Mouse (Mus musculus): ENCODE measurements at regions not wholly inside any gene's neighbourhood (a gene's known extent, or its start where the extent isn't known, plus 50 kb on each side); places are given as distances from the start of the nearest gene placed in this dataset.
"Not testable (repeated sequence)": the region's sequence is repeated elsewhere in the genome, so short reads cannot be mapped to it uniquely, and the experiment has no call there.

GRCm38 (mm10) chr13:85988633-85989032 lies 58.1 kb downstream of the Cox7c start:
- DNase-seq (ENCODE audit: inconsistent ontology term) = no peak

DNA sequence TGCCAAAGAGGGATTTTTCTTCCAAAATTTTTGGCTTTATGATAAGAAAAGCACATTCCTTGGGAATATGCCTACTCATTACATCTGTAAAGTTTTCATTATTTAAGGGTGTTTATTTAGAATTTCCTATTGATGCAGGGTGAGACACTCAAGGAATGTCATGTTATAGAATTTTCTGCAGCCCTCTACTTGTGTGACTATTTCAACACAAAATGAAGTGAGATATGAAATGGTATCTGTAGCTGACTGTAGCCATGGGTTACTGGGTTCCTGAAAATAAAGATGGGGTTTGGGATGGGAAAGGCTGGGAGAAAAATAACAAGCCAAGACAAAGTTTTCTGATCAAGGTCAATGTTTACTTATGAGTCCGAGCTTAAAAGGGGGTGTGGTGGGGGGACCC lies 64.6 kb downstream of the Cox7c start:
- no peak for DNase-seq (ENCODE audit: inconsistent ontology term)

- not testable (repeated sequence) for DNase-seq (ENCODE audit: inconsistent ontology term)
Measured at GRCm38 (mm10) chr13:85964005-85964404, 82.7 kb downstream of the Cox7c start.

DNA sequence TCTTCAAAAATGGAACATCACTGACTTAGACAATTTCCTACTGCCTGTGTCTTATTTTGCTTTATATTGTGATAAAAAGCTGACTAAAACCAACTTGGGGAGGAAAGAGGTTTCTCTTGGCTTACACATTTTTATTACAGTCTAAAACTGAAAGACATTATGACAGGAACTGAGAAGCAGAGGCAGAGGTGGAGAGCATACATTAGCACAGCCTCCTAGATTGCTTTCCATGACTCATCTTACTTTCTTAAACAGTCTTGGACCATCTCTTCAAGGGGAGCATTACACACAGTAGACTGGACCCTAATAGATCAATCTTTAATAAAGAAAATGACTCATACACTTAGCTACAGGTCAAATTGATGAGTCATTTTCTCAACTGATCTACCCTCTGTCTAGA lies 91.4 kb downstream of the Cox7c start:
- DNase-seq (ENCODE audit: inconsistent ontology term) = no peak

- no peak for DNase-seq (ENCODE audit: inconsistent ontology term)
Measured at GRCm38 (mm10) chr13:85952896-85953295, 93.8 kb downstream of the Cox7c start.

DNA sequence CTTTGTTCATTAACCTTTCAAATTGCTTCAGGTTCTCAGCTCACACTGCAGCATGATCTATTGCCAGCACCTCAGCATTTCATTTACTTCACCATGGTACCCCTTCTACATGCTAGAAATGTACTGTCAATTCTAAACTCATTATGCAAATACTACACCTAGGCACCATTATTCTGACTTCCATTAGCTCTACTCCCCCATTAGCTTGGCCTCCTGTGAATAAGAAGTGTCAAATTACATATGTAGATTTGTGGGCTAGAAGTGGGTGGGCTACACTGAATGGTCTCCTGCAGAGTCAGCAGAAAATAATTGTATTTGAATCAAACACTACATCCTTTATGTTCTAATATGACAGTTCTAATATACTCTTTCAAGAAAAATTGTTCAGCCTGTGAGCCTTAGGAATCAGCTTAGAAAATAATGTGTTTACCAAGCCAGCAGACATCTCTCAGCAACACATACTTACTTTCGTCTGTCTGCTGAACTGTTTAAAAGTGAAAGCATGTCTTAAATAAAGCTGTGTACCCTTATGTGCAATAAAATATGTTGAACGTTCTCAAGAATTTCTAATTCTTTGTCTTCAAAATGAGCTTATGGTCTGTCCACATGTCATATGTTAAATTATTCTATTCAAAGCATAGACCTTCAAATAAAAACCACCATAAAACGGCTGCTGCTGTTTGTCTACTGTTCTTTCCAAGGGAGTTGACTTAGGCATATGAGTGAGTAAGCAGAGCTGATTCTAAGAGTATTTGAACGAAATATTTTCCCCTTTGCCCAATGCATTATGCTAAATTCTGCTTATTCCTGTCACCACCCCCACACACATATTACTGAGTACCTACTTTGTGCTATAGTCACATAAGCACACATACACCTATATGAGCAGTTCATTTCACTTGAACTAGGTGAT lies 119.6 kb downstream of the Cox7c start:
- no peak for DNase-seq (ENCODE audit: inconsistent ontology term)

- no peak for DNase-seq (ENCODE audit: inconsistent ontology term)
Measured at GRCm38 (mm10) chr13:85926323-85926722, 120.4 kb downstream of the Cox7c start.

- DNase-seq (ENCODE audit: inconsistent ontology term) = no peak
Measured at GRCm38 (mm10) chr13:85922696-85923095, 124.0 kb downstream of the Cox7c start.

- DNase-seq (ENCODE audit: inconsistent ontology term) = no peak
Measured at GRCm38 (mm10) chr13:85901796-85902195, 144.9 kb downstream of the Cox7c start.

DNA sequence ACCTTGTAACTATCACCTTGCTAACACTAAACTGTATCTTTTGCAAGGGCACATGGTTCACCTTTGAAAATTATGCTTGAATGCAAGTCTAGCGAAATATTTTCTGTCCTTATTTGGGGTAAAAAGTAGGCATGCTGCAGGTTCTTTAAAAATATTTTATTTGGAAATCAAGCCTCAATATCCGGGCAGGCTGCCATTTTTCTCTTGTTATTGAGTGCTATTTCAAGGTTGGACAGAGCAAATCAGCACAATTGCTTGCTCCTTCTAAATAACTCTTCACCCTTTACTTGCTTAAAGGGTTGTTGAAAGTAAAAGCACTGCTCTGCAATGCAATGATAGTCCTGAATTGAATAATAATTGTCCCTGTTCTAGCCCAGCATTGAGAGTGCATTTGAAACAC lies 149.0 kb downstream of the Cox7c start:
- no peak for DNase-seq (ENCODE audit: inconsistent ontology term)

GRCm38 (mm10) chr13:85895141-85895540 lies 151.6 kb downstream of the Cox7c start:
- DNase-seq (ENCODE audit: inconsistent ontology term) = peak; percentile 88

- not testable (repeated sequence) for DNase-seq (ENCODE audit: inconsistent ontology term)
Measured at GRCm38 (mm10) chr13:85889846-85890245, 156.9 kb downstream of the Cox7c start.

DNA sequence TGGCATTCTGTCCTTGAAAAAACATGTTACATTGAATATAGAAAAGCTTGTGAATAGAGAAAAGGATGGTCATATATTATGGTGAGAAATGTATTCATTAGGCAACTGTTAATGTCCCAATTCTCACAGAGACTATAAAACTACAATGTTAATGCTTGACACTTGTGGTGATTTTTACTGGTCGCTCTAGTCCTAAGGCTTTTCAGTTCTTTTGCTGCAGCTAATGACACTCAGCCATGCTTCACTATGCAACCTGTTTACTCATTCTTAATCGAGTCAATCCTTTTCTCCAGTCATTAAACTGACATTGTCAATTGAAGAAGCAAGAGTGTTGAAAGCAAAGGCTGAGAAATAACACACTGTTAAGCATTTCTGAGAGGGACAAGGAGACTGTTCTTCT lies 163.9 kb downstream of the Cox7c start:
- DNase-seq (ENCODE audit: inconsistent ontology term) = no peak

- no peak for DNase-seq (ENCODE audit: inconsistent ontology term)
Measured at GRCm38 (mm10) chr13:85863745-85864144, 183.0 kb downstream of the Cox7c start.

DNA sequence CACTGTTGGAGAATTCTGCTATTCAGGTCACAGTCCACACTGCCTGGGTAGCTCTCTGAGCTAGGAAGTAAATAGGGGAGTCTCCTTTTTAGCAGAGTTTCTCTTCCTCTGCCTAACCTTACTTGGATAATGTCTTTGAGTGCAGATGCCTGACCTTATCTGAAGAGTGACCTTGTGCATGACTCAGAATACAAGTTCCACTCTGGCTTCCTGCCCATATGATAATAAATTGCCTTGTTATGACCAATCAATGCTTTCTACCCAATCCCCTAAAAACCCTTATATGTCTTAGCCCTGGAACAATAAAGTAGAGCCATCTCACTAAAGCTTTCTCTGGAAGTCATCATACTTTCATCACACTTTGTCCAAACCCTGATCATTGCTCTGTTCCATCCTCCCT lies 198.4 kb downstream of the Cox7c start:
- DNase-seq (ENCODE audit: inconsistent ontology term) = no peak

DNA sequence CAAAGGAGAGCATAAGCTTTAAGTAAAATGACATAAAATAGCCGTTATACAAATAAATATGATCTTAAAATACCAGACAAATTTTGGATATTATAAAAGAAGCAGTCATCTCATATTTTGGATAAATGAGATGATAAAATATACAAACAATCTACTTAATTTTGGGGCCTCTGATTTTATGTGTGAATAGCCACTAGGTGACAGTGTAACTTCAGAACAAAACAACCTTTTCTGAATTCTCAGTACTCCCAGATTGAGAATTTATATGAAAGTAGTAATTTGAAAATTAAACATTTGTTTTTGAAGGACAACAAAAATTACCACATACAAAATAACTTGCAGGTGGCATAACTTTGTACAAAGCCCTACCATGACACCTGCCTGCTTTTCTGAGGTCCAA lies 216.8 kb downstream of the Cox7c start:
- DNase-seq (ENCODE audit: inconsistent ontology term) = peak; percentile 2
